Mouse (Mus musculus) intestine, postnatal 0 days (tissue): ENCODE data around the gene Klhdc7b. TPM values are rescaled to one million over a fixed set of nuclear protein-coding genes. Genes with fewer than 3 reads are reported as not detected.

Experiments used
- ATAC-seq: fragments of 200-750 bp; cut with Nextera tagmentation; 2 replicates; pipeline ENCODE4 v1.8.0; 2017; ENCODE audit warnings: mild to moderate bottlenecking, moderate TSS enrichment, moderate library complexity
- H3K27ac ChIP-seq: fragments of 300-500 bp; sonication (generic); 2 replicates; pipeline ENCODE4 v1.5.1; 2014; ENCODE audit warnings: mild to moderate bottlenecking, low read depth, low read length, moderate library complexity
- H3K27me3 ChIP-seq: fragments of 300-500 bp; sonication (generic); replicated peaks from 2 replicates; pipeline ENCODE4 v1.6.1; 2014; ENCODE audit warnings: low read length, mixed read lengths; ENCODE audit not compliant: control insufficient read depth, insufficient read depth
- H3K36me3 ChIP-seq: fragments of 300-500 bp; sonication (generic); 2 replicates; pipeline ENCODE4 v1.6.1; 2014; ENCODE audit warnings: mild to moderate bottlenecking, moderate library complexity; ENCODE audit not compliant: control insufficient read depth, insufficient read depth
- H3K4me1 ChIP-seq: fragments of 300-500 bp; sonication (generic); replicated peaks from 2 replicates; pipeline ENCODE4 v1.6.1; 2014; ENCODE audit warnings: antibody characterized with exemption, low read length, mixed read lengths; ENCODE audit not compliant: control insufficient read depth, insufficient read depth
- H3K4me2 ChIP-seq: fragments of 300-500 bp; sonication (generic); replicated peaks from 2 replicates; pipeline ENCODE4 v1.6.1; 2014; ENCODE audit warnings: low read depth, mild to moderate bottlenecking, moderate library complexity
- H3K4me3 ChIP-seq: fragments of 300-500 bp; sonication (generic); 2 replicates; pipeline ENCODE4 v1.5.1; 2014; ENCODE audit warnings: low read depth, low read length
- H3K9ac ChIP-seq: fragments of 300-500 bp; sonication (generic); 2 replicates; pipeline ENCODE4 v1.6.1; 2014; ENCODE audit warnings: mild to moderate bottlenecking, low read depth, low read length
- H3K9me3 ChIP-seq: fragments of 300-500 bp; sonication (generic); 2 replicates; pipeline ENCODE4 v1.6.1; 2016; ENCODE audit warnings: mixed run types; ENCODE audit not compliant: control insufficient read depth
- CTCF ChIP-seq: sonication (generic); IDR thresholded peaks from 2 replicates; pipeline ENCODE4 v1.5.1; 2016; ENCODE audit warnings: low read depth, mild to moderate bottlenecking, control low read depth, antibody characterized with exemption, moderate library complexity
- WGBS: fragments of 180-500 bp; shearing (Covaris S2); extraction: QIAGEN DNeasy Blood & Tissue Kit; methylation state at CpG from one replicate; pipeline ENCODE4 v1.1.7; 2014; 5-methylcytosine and 5-hydroxymethylcytosine counted together
- polyA plus RNA-seq: library from polyadenylated mRNA; unstranded; fragments of >200 nt; fragmentation: Nextera tagmentation; extraction: Ambion mirVana; gene quantifications from 2 replicates; pipeline ENCODE4 v1.2.1, GENCODE M21; 2015

Gene Klhdc7b
- polyA plus RNA-seq, 1 experiment from 2014 or later: not detected

GRCm38 (mm10) chr15:89356372-89356771, 28.3 kb upstream of the Klhdc7b start:
- TF ChIP-seq CTCF: no peak
- H3K4me2 ChIP-seq: peak overlapping the region; percentile 82
- ATAC-seq: peak; percentile 9; the same call in 1 of the 2 replicates
- peak overlapping the region; percentile 74 for H3K4me3 ChIP-seq
- H3K36me3 ChIP-seq: peaks cover 37% of the 10 kb centered on the region
- WGBS: 0% methylated on average over 15 of the region's 15 CpGs
- no peaks in the 10 kb centered on the region for H3K27me3 ChIP-seq
- peak overlapping the region; percentile 63 for H3K27ac ChIP-seq
- peaks cover 6% of the 10 kb centered on the region; the same call in 1 of the 2 replicates for H3K4me1 ChIP-seq
- no peaks in the 10 kb centered on the region for H3K9me3 ChIP-seq
- peak overlapping the region; percentile 82 for H3K9ac ChIP-seq

- no peak overlapping the region for H3K9ac ChIP-seq
- ATAC-seq: no peak
- no peak overlapping the region for H3K27ac ChIP-seq
- TF ChIP-seq CTCF: no peak
- H3K4me2 ChIP-seq: no peak overlapping the region
- WGBS: 63% methylated on average over 3 of the region's 3 CpGs
- no peaks in the 10 kb centered on the region for H3K27me3 ChIP-seq
- peaks cover 6% of the 10 kb centered on the region; the same call in 1 of the 2 replicates for H3K4me1 ChIP-seq
- H3K9me3 ChIP-seq: no peaks in the 10 kb centered on the region
- H3K36me3 ChIP-seq: peaks cover 39% of the 10 kb centered on the region
- no peak overlapping the region for H3K4me3 ChIP-seq
These were observed 25.9 kb upstream of the Klhdc7b start for GRCm38 (mm10) chr15:89358784-89359183.

DNA sequence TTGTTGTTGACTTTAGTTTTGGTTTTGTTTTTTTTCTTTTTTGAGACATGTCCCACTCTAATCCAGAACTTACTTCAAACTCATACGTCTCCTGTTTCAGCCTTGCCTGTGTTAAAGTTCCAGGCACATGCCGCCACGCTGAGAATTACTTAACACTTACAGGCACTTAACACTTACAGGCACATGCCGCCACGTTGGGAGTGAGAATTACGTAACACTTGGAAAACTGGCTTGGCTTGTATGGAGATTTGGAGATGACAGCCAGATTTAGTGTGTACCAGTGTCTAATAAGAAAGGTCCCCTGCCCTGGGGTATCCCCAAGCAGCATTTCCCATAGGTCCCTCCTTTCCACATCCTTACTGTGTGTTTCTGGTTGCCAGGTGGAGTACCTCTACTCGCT, 21.7 kb upstream of the Klhdc7b start:
- 78% methylated on average over 7 of the region's 7 CpGs for WGBS

GRCm38 (mm10) chr15:89365141-89365551, 19.6 kb upstream of the Klhdc7b start:
- no peak for TF ChIP-seq CTCF
- WGBS: 96% methylated on average over 4 of the region's 4 CpGs
- no peak overlapping the region for H3K27ac ChIP-seq
- H3K36me3 ChIP-seq: peaks cover 98% of the 10 kb centered on the region
- no peak for ATAC-seq
- H3K9ac ChIP-seq: no peak overlapping the region
- H3K27me3 ChIP-seq: no peaks in the 10 kb centered on the region
- no peak overlapping the region for H3K4me2 ChIP-seq
- no peaks in the 10 kb centered on the region for H3K9me3 ChIP-seq
- H3K4me3 ChIP-seq: no peak overlapping the region
- H3K4me1 ChIP-seq: no peaks in the 10 kb centered on the region

More for the DNA sequence above, 21.7 kb upstream of the Klhdc7b start:
- TF ChIP-seq CTCF: no peak
- no peaks in the 10 kb centered on the region for H3K9me3 ChIP-seq
- no peaks in the 10 kb centered on the region for H3K4me1 ChIP-seq
- no peak overlapping the region for H3K4me2 ChIP-seq
- H3K27ac ChIP-seq: no peak overlapping the region
- no peak overlapping the region for H3K4me3 ChIP-seq
- H3K36me3 ChIP-seq: peaks cover 80% of the 10 kb centered on the region
- no peak for ATAC-seq
- no peaks in the 10 kb centered on the region for H3K27me3 ChIP-seq
- H3K9ac ChIP-seq: no peak overlapping the region

DNA sequence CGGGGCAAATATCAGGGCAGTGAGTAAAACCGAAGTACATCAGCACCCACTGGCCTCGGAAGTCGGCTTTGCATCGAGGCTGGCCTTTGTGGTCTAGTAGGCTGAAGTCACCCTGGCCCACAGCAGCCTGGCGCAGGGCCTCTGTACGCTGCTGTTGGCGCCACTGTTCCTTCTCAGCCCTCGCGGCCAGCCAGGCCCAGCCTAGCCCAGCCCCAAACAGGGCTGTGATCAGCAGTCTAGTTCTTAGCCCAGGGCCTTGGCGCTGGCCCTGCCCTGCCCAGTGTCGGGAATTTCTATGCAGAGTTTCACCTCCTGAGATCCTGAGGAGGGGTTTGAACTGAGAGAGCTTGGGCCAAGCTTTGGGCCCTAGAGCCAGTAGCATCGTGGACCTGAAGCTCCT, 12.6 kb upstream of the Klhdc7b start:
- Histone ChIP-seq H3K36me3 (peaks cover 52% of the 10 kb centered on the region), H3K27me3 (peaks cover 11% of the 10 kb centered on the region; the same call in 1 of the 2 replicates), H3K4me2 (no peak overlapping the region), H3K4me3 (no peak overlapping the region), H3K27ac (no peak overlapping the region), H3K9ac (no peak overlapping the region), H3K9me3 (no peaks in the 10 kb centered on the region), H3K4me1 (peaks cover 3% of the 10 kb centered on the region; the same call in 1 of the 2 replicates)
- TF ChIP-seq CTCF: no peak
- ATAC-seq: no peak
- WGBS: 80% methylated on average over 13 of the region's 13 CpGs

GRCm38 (mm10) chr15:89372536-89372935, 12.2 kb upstream of the Klhdc7b start:
- H3K36me3 ChIP-seq: peaks cover 48% of the 10 kb centered on the region
- no peak for ATAC-seq
- peaks cover 16% of the 10 kb centered on the region for H3K27me3 ChIP-seq
- H3K4me2 ChIP-seq: peak overlapping the region; percentile 89
- H3K9me3 ChIP-seq: no peaks in the 10 kb centered on the region
- H3K4me1 ChIP-seq: peaks cover 3% of the 10 kb centered on the region; the same call in 1 of the 2 replicates
- H3K4me3 ChIP-seq: peak overlapping the region; percentile 68; the same call in 1 of the 2 replicates
- H3K9ac ChIP-seq: no peak overlapping the region
- TF ChIP-seq CTCF: no peak
- 76% methylated on average over 7 of the region's 7 CpGs for WGBS
- peak overlapping the region; percentile 93; the same call in 1 of the 2 replicates for H3K27ac ChIP-seq
